Mouse (Mus musculus): ENCODE results near the gene Arl5c. TPM values are rescaled to one million over a fixed set of nuclear protein-coding genes. Genes with fewer than 3 reads are reported as not detected.
"Not testable (repeated sequence)": the region's sequence is repeated elsewhere in the genome, so short reads cannot be mapped to it uniquely, and the experiment has no call there.

The Arl5c gene
- polyA plus RNA-seq, 1 experiment from 2014 or later, result 7.4 TPM

DNA sequence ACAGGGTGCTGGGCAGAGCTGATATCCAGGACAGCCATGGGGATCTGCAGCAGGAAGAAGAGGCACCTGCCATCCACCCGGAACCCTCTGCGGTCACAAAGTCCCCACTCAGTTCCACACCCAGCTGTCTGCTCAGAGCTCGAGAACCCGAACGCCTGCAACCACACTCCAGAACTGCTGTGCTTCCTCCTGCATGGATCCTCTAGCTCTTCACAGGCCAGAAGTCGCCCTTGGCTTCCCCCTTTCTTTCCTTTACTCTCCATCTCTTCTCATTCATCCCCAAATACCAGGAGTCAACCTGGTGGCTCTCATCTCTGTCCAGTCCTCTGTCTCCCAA is 42.1 kb downstream of the Arl5c start:
- WGBS (ENCODE audit: insufficient replicate concordance), result 72% methylated on average over 6 of the region's 6 CpGs
- Histone ChIP-seq H3K4me1 (ENCODE audit: control insufficient read depth, low read depth, low read length) (peaks cover 15% of the 10 kb centered on the region), H3K27me3 (ENCODE audit: control insufficient read depth, insufficient read depth, low read depth, low read length) (no peaks in the 10 kb centered on the region), H3K9me3 (replicated peaks; ENCODE audit: control insufficient read depth, low read length) (no peaks in the 10 kb centered on the region), H3K4me2 (ENCODE audit: low read depth, low read length) (no peak overlapping the region), H3K36me3 (ENCODE audit: control insufficient read depth, insufficient read depth) (no peaks in the 10 kb centered on the region), H3K9ac (ENCODE audit: low read depth, low read length) (no peak overlapping the region), H3K27ac (ENCODE audit: low read length) (no peak overlapping the region), H3K4me3 (ENCODE audit: low read depth, low read length) (no peak overlapping the region)
- ATAC-seq (ENCODE audit: low read depth), result no peak

DNA sequence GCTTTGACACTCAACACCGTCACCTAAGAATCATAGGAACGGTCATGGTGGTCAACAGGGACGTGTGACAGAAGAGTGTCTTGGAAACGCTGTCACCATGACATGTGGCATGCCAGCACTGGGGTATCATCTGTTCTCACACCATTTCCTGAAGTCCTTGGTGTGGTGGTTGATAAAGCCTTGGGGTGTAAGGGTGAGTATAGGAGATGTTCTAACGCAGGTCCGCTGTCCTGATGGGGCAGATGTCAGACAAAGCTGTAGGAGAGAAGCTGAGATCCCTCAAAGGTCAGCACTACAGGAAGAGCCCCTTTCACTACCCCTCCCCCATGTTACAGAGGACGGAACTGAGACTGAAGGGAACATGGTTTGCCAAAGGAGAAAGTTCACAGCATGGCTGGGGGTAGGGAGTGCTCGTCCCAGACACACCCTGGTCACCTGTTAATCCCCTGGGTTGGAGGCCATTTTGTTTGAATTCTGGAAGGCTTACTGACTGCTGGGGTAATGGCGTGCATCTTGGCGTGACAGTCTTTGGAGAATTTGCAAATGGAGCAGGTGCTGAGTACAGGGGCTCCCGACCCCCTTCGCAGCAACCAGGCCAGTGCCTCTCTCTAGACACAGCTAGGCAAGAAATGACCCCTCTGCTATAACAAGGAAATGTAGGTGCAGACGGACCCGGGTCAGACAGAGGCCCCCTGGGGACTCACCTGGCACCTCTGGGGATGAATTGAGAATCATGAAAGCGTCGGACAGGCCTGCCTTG is 42.6 kb downstream of the Arl5c start:
- H3K36me3 ChIP-seq (ENCODE audit: control insufficient read depth, insufficient read depth), result no peaks in the 10 kb centered on the region
- 59% methylated on average over 16 of the region's 16 CpGs for WGBS (ENCODE audit: insufficient replicate concordance)
- no peak overlapping the region for H3K27ac ChIP-seq (ENCODE audit: low read length)

DNA sequence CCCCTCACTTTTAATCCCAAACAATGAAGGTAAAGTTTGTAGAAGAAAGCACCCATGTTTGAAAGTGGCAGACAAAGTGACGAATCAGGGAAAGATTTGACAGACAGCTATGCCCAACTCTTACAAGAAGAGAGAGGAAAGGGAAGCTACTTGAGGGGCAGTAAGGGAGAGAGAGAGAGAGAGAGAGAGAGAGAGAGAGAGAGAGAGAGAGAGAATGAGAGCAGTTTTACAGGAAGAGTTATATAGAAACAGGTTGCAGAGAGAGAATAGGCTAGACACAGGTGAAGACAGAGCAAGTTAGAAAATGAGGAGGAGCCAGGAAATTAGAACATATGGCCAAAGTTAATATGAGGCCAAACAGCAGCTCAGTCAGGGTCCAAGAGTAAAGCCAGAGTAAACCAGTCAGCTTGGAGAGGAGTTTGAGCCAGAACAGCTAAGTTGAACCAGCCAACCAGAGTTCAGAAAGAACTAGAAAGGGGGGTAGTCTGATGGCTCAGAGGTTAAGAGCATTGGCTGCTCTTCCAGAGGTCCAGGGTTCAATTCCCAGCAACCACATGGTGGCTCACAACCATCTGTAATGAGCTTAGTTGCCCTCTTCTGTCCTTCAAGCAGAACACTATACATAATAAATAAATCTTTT is 43.5 kb downstream of the Arl5c start:
- 64% methylated on average over 1 of the region's 1 CpGs for WGBS (ENCODE audit: insufficient replicate concordance)
- ATAC-seq (ENCODE audit: low read depth), result no peak
- Histone ChIP-seq H3K27ac (ENCODE audit: low read length) (no peak overlapping the region), H3K4me3 (ENCODE audit: low read depth, low read length) (no peak overlapping the region), H3K4me2 (ENCODE audit: low read depth, low read length) (no peak overlapping the region), H3K9me3 (replicated peaks; ENCODE audit: control insufficient read depth, low read length) (no peaks in the 10 kb centered on the region), H3K4me1 (ENCODE audit: control insufficient read depth, low read depth, low read length) (peaks cover 15% of the 10 kb centered on the region), H3K36me3 (ENCODE audit: control insufficient read depth, insufficient read depth) (no peaks in the 10 kb centered on the region), H3K9ac (ENCODE audit: low read depth, low read length) (no peak overlapping the region), H3K27me3 (ENCODE audit: control insufficient read depth, insufficient read depth, low read depth, low read length) (no peaks in the 10 kb centered on the region)

More for the DNA sequence above, 42.6 kb downstream of the Arl5c start:
- Histone ChIP-seq H3K27me3 (ENCODE audit: control insufficient read depth, insufficient read depth, low read depth, low read length) (no peaks in the 10 kb centered on the region), H3K9me3 (replicated peaks; ENCODE audit: control insufficient read depth, low read length) (no peaks in the 10 kb centered on the region), H3K4me3 (ENCODE audit: low read depth, low read length) (no peak overlapping the region), H3K4me1 (ENCODE audit: control insufficient read depth, low read depth, low read length) (peaks cover 15% of the 10 kb centered on the region), H3K9ac (ENCODE audit: low read depth, low read length) (no peak overlapping the region), H3K4me2 (ENCODE audit: low read depth, low read length) (no peak overlapping the region)
- no peak for ATAC-seq (ENCODE audit: low read depth)

DNA sequence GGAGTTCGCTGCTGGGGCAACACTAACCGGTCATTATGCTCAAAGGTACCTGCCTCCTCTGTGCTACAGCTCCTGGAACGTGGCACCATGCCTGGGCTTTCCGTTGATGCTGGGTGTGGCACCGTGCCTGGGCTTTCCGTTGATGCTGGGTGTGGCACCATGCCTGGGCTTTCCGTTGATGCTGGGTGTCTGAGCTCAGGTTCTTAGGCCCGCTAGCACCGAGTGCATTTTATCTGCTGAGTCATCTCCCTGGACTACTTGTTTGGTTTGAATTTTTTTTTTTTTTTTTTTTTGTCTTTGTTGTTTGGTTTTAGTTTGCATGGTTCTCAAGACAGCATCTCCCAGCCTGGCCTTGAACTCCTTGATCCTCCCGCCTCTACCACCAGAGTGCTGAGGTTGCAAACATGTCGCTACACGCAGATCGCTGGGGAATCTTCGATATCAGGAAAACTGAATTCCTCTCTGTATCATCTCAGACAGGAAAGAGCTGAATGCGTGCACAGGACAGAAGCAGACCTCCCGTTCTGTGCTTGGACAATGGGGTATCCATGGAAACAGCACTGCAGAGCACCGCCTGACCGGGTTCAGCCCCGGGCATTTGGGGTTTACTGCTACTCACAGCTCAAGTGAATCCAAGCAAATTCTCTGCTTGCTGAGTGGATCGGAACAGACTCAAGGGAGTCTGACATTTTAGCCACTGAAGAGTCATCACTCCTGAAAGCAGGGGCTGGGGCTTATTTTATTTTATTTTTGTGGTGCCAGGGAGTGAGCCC is 46.1 kb downstream of the Arl5c start:
- Histone ChIP-seq H3K27ac (ENCODE audit: low read length) (no peak overlapping the region), H3K4me3 (ENCODE audit: low read depth, low read length) (no peak overlapping the region), H3K9ac (ENCODE audit: low read depth, low read length) (no peak overlapping the region), H3K27me3 (ENCODE audit: control insufficient read depth, insufficient read depth, low read depth, low read length) (no peaks in the 10 kb centered on the region), H3K9me3 (replicated peaks; ENCODE audit: control insufficient read depth, low read length) (no peaks in the 10 kb centered on the region), H3K4me2 (ENCODE audit: low read depth, low read length) (peak overlapping the region; percentile 19; the same call in 1 of the 2 replicates), H3K36me3 (ENCODE audit: control insufficient read depth, insufficient read depth) (no peaks in the 10 kb centered on the region), H3K4me1 (ENCODE audit: control insufficient read depth, low read depth, low read length) (peaks cover 15% of the 10 kb centered on the region)
- 31% methylated on average over 20 of the region's 20 CpGs for WGBS (ENCODE audit: insufficient replicate concordance)
- ATAC-seq (ENCODE audit: low read depth), result peak; percentile 80

DNA sequence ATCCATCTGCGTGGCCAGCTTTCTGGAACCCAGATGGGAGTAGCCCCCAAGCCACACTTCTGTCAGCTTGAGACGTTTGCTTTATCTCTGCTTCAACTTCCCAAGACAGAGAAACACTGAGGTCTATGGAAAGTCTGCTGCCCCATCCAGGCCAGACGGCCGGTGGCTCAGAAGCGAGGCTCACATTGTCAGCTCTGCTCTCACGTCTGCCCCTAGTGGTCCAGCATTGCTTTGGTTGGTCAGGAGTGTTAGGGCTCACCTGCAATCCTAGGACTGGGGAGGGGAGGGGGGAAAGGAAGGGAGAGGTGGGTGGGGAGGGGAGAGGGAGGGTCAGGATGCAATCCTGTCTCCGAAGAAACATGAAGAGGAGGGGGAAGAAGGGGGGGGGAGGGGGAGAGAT is 48.6 kb downstream of the Arl5c start:
- Histone ChIP-seq H3K4me2 (ENCODE audit: low read depth, low read length) (no peak overlapping the region), H3K27me3 (ENCODE audit: control insufficient read depth, insufficient read depth, low read depth, low read length) (no peaks in the 10 kb centered on the region), H3K36me3 (ENCODE audit: control insufficient read depth, insufficient read depth) (no peaks in the 10 kb centered on the region), H3K27ac (ENCODE audit: low read length) (no peak overlapping the region), H3K9ac (ENCODE audit: low read depth, low read length) (no peak overlapping the region), H3K4me1 (ENCODE audit: control insufficient read depth, low read depth, low read length) (peaks cover 8% of the 10 kb centered on the region), H3K4me3 (ENCODE audit: low read depth, low read length) (no peak overlapping the region), H3K9me3 (replicated peaks; ENCODE audit: control insufficient read depth, low read length) (no peaks in the 10 kb centered on the region)
- whole genome bisulfite sequencing (ENCODE audit: insufficient replicate concordance), result 17% methylated on average over 7 of the region's 7 CpGs
- ATAC-seq (ENCODE audit: low read depth), result no peak

DNA sequence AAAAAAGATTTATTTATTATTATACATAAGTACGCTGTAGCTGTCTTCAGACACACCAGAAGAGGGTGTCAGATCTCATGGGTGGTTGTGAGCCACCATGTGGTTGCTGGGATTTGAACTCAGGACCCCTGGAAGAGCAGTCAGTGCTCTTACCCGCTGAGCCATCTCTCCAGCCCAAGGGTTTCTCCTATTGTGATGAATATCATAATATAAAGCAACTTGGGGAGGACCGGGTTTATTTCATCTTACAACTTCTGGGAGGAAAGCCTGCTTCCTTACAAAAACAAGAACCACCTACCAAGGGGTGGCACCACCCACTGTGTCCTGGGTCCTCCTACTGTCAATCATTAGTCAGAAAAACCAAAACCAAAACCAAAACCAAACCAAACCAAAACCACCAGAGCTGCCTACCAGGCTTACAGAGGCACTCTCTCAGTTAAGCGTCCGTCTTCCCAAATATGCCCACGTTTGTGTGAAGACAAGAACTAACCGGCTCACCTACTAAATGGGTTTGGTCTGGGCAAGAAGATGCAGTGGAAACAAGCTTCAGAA is 50.2 kb downstream of the Arl5c start:
- not testable (repeated sequence) for H3K9ac ChIP-seq (ENCODE audit: low read depth, low read length); H3K4me1 ChIP-seq (ENCODE audit: control insufficient read depth, low read depth, low read length); H3K4me2 ChIP-seq (ENCODE audit: low read depth, low read length); H3K4me3 ChIP-seq (ENCODE audit: low read depth, low read length); ATAC-seq (ENCODE audit: low read depth); H3K36me3 ChIP-seq (ENCODE audit: control insufficient read depth, insufficient read depth); H3K27me3 ChIP-seq (ENCODE audit: control insufficient read depth, insufficient read depth, low read depth, low read length); H3K27ac ChIP-seq (ENCODE audit: low read length); H3K9me3 ChIP-seq (replicated peaks; ENCODE audit: control insufficient read depth, low read length)
- WGBS (ENCODE audit: insufficient replicate concordance), result 72% methylated on average over 7 of the region's 7 CpGs

DNA sequence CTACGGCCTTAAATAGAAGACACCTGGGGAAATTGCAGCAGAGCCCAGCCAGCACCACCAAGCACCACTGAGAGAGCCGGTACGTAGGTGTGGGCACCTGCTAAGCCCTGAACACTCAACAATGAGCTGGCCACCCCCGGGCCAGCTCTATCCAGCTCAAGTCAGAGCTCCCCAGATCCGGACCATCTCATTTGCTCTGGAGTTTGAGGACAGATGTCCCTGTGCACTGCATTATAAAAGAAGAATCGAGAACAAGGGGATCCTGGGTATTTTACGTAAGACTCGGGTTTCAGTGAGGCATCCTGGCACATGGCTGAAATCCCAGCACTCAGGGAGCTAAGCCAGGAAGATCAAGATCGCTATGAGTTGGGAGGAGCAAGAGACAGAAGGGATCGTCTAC is 51.0 kb downstream of the Arl5c start:
- no peak overlapping the region for H3K4me2 ChIP-seq (ENCODE audit: low read depth, low read length)
- H3K27ac ChIP-seq (ENCODE audit: low read length), result no peak overlapping the region
- no peaks in the 10 kb centered on the region for H3K9me3 ChIP-seq (replicated peaks; ENCODE audit: control insufficient read depth, low read length)
- 77% methylated on average over 10 of the region's 10 CpGs for WGBS (ENCODE audit: insufficient replicate concordance)
- no peak overlapping the region for H3K9ac ChIP-seq (ENCODE audit: low read depth, low read length)
- ATAC-seq (ENCODE audit: low read depth), result no peak
- peaks cover 6% of the 10 kb centered on the region for H3K4me1 ChIP-seq (ENCODE audit: control insufficient read depth, low read depth, low read length)
- H3K4me3 ChIP-seq (ENCODE audit: low read depth, low read length), result no peak overlapping the region
- H3K36me3 ChIP-seq (ENCODE audit: control insufficient read depth, insufficient read depth), result no peaks in the 10 kb centered on the region
- H3K27me3 ChIP-seq (ENCODE audit: control insufficient read depth, insufficient read depth, low read depth, low read length), result no peaks in the 10 kb centered on the region

DNA sequence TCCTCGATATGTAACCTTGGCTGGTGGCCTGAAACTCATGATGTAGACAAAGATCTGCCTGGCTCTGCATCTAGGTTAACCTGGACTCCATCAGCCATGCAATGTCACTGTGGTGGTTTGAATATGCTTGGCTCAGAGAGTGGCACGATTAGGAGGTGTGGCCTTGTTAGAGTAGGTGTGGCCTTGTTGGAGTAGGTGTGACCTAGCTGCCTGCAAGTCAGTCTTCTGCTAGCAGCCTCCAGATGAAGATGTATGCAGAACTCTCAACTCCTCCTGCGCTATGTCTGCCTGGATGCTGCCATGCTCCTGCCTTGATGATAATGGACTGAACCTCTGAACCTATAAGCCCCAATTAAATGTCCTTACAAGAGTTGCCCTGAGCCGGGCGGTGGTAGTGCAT is 52.7 kb downstream of the Arl5c start:
- Histone ChIP-seq H3K4me3 (ENCODE audit: low read depth, low read length) (no peak overlapping the region), H3K27ac (ENCODE audit: low read length) (no peak overlapping the region), H3K27me3 (ENCODE audit: control insufficient read depth, insufficient read depth, low read depth, low read length) (no peaks in the 10 kb centered on the region), H3K36me3 (ENCODE audit: control insufficient read depth, insufficient read depth) (no peaks in the 10 kb centered on the region), H3K4me2 (ENCODE audit: low read depth, low read length) (no peak overlapping the region), H3K9ac (ENCODE audit: low read depth, low read length) (no peak overlapping the region), H3K4me1 (ENCODE audit: control insufficient read depth, low read depth, low read length) (no peaks in the 10 kb centered on the region), H3K9me3 (replicated peaks; ENCODE audit: control insufficient read depth, low read length) (no peaks in the 10 kb centered on the region)
- WGBS (ENCODE audit: insufficient replicate concordance), result 55% methylated on average over 5 of the region's 5 CpGs
- no peak for ATAC-seq (ENCODE audit: low read depth)
